Mouse (Mus musculus) heart, postnatal 0 days (tissue): ENCODE data around the gene Erf. TPM values are rescaled to one million over a fixed set of nuclear protein-coding genes. Genes with fewer than 3 reads are reported as not detected.
A peak's percentile ranks its signal among the peaks of the same experiment; 100 is the strongest.

Source experiments
- ATAC-seq: fragments of 200-750 bp; cut with Nextera tagmentation; 2 replicates; pipeline ENCODE4 v1.8.0; 2017; ENCODE audit warnings: low read depth, moderate number of reproducible peaks, moderate library complexity; ENCODE audit not compliant: insufficient read depth
- DNase-seq: peaks from one replicate; pipeline ENCODE4 v3.0.0-alpha.2; 2016; ENCODE audit warnings: low spot score
- H3K27ac ChIP-seq: fragments of 300-500 bp; sonication (generic); 2 replicates; pipeline ENCODE4 v1.5.1; 2014; ENCODE audit warnings: low read depth, mild to moderate bottlenecking
- H3K27me3 ChIP-seq: fragments of 300-500 bp; sonication (generic); 2 replicates; pipeline ENCODE4 v1.6.1; 2014; ENCODE audit warnings: low read length, mixed read lengths; ENCODE audit not compliant: control insufficient read depth, insufficient read depth
- H3K36me3 ChIP-seq: fragments of 300-500 bp; sonication (generic); replicated peaks from 2 replicates; pipeline ENCODE4 v1.6.1; 2014; ENCODE audit warnings: low read length, mixed read lengths; ENCODE audit not compliant: control insufficient read depth, insufficient read depth
- H3K4me1 ChIP-seq: fragments of 300-500 bp; sonication (generic); 2 replicates; pipeline ENCODE4 v1.6.1; 2014; ENCODE audit warnings: antibody characterized with exemption; ENCODE audit not compliant: control insufficient read depth, insufficient read depth
- H3K4me2 ChIP-seq: fragments of 300-500 bp; sonication (generic); 2 replicates; pipeline ENCODE4 v1.6.1; 2014; ENCODE audit warnings: low read depth, mild to moderate bottlenecking, low read length, moderate library complexity
- H3K4me3 ChIP-seq: fragments of 300-500 bp; sonication (generic); 2 replicates; pipeline ENCODE4 v1.5.1; 2014; ENCODE audit warnings: low read depth, low read length
- H3K9ac ChIP-seq: fragments of 300-500 bp; sonication (generic); replicated peaks from 2 replicates; pipeline ENCODE4 v1.6.1; 2014; ENCODE audit warnings: low read depth, low read length, mixed read lengths
- H3K9me3 ChIP-seq: fragments of 300-500 bp; sonication (generic); replicated peaks from 2 replicates; pipeline ENCODE4 v1.6.1; 2016; ENCODE audit warnings: low read length; ENCODE audit not compliant: control insufficient read depth
- CTCF ChIP-seq: IDR thresholded peaks from 2 replicates; pipeline ENCODE4 v1.5.1; 2016; ENCODE audit warnings: antibody characterized with exemption, control low read depth, low read depth
- EP300 ChIP-seq: IDR thresholded peaks from 2 replicates; pipeline ENCODE4 v1.6.1; 2016; ENCODE audit warnings: antibody characterized with exemption, low read depth
- WGBS: fragments of 180-500 bp; shearing (Covaris S2); extraction: QIAGEN DNeasy Blood & Tissue Kit; methylation state at CpG from one replicate; pipeline ENCODE4 v1.1.7; 2014; 5-methylcytosine and 5-hydroxymethylcytosine counted together
- polyA plus RNA-seq: library from polyadenylated mRNA; unstranded; fragments of >200 nt; fragmentation: Nextera tagmentation; extraction: Ambion mirVana; gene quantifications from 2 replicates; pipeline ENCODE4 v1.2.1, GENCODE M21; 2015
- total RNA-seq: library from RNA; depleted of rRNA; stranded (reverse); fragments of >200 nt; gene quantifications from 2 replicates; pipeline ENCODE4 v1.2.3, GENCODE M21; 2014; ENCODE audit warnings: low replicate concordance

Gene Erf
- total and polyA plus RNA-seq, 2 experiments from 2014 or later: 7.0 to 66.8 TPM

GRCm38 (mm10) chr7:25209161-25209622 lies 41.4 kb downstream of the Erf start:
- H3K36me3 ChIP-seq: peaks cover 37% of the 10 kb centered on the region
- H3K27ac ChIP-seq: no peak overlapping the region
- WGBS: 78% methylated on average over 3 of the region's 3 CpGs
- no peaks in the 10 kb centered on the region for H3K9me3 ChIP-seq
- H3K27me3 ChIP-seq: no peaks in the 10 kb centered on the region
- H3K4me3 ChIP-seq: no peak overlapping the region
- H3K4me1 ChIP-seq: no peaks in the 10 kb centered on the region
- DNase-seq: no peak
- TF ChIP-seq CTCF: no peak
- no peak for TF ChIP-seq EP300
- no peak for ATAC-seq
- H3K9ac ChIP-seq: no peak overlapping the region
- H3K4me2 ChIP-seq: no peak overlapping the region

- Histone ChIP-seq H3K36me3 (peaks cover 43% of the 10 kb centered on the region), H3K9me3 (no peaks in the 10 kb centered on the region), H3K4me3 (no peak overlapping the region), H3K9ac (no peak overlapping the region), H3K4me2 (no peak overlapping the region), H3K4me1 (no peaks in the 10 kb centered on the region), H3K27me3 (no peaks in the 10 kb centered on the region), H3K27ac (no peak overlapping the region)
- 85% methylated on average over 16 of the region's 16 CpGs for WGBS
- no peak for DNase-seq
- ATAC-seq: no peak
- TF ChIP-seq EP300: no peak
- no peak for TF ChIP-seq CTCF
Measured at GRCm38 (mm10) chr7:25206094-25206830, 44.3 kb downstream of the Erf start.

- 74% methylated on average over 16 of the region's 16 CpGs for WGBS
- no peak overlapping the region for H3K9ac ChIP-seq
- peak overlapping the region; percentile 12; the same call in 1 of the 2 replicates for H3K27ac ChIP-seq
Measured at GRCm38 (mm10) chr7:25205355-25206093, 45.0 kb downstream of the Erf start.

GRCm38 (mm10) chr7:25203624-25204023 lies 46.9 kb downstream of the Erf start:
- no peaks in the 10 kb centered on the region for H3K27me3 ChIP-seq
- H3K4me2 ChIP-seq: no peak overlapping the region
- H3K4me1 ChIP-seq: no peaks in the 10 kb centered on the region
- ATAC-seq (no peak), DNase-seq (no peak)
- no peak overlapping the region for H3K27ac ChIP-seq
- H3K4me3 ChIP-seq: no peak overlapping the region
- TF ChIP-seq EP300 (no peak), CTCF (no peak)
- peaks cover 18% of the 10 kb centered on the region for H3K36me3 ChIP-seq
- no peaks in the 10 kb centered on the region for H3K9me3 ChIP-seq
- H3K9ac ChIP-seq: no peak overlapping the region
- WGBS: 86% methylated on average over 20 of the region's 20 CpGs

More at GRCm38 (mm10) chr7:25205355-25206093, 45.0 kb downstream of the Erf start:
- ATAC-seq: no peak
- Histone ChIP-seq H3K36me3 (peaks cover 35% of the 10 kb centered on the region), H3K9me3 (no peaks in the 10 kb centered on the region), H3K4me1 (no peaks in the 10 kb centered on the region), H3K27me3 (no peaks in the 10 kb centered on the region), H3K4me2 (no peak overlapping the region), H3K4me3 (no peak overlapping the region)
- TF ChIP-seq EP300 (no peak), CTCF (no peak)
- DNase-seq: no peak

GRCm38 (mm10) chr7:25197384-25198018 lies 53.1 kb downstream of the Erf start:
- no peaks in the 10 kb centered on the region for H3K4me1 ChIP-seq
- ATAC-seq (peak; percentile 75), DNase-seq (peak; percentile 9)
- 32% methylated on average over 10 of the region's 10 CpGs for WGBS
- no peak overlapping the region for H3K4me2 ChIP-seq
- TF ChIP-seq CTCF (no peak), EP300 (no peak)
- H3K36me3 ChIP-seq: peaks cover 2% of the 10 kb centered on the region
- H3K4me3 ChIP-seq: no peak overlapping the region
- H3K9ac ChIP-seq: no peak overlapping the region
- H3K27me3 ChIP-seq: no peaks in the 10 kb centered on the region
- H3K9me3 ChIP-seq: no peaks in the 10 kb centered on the region
- no peak overlapping the region for H3K27ac ChIP-seq
